Mouse (Mus musculus) ovary, adult 18-20 months (tissue): ENCODE measurements around the gene Sytl1.

Experiments
- DNase-seq: peaks from one replicate; pipeline ENCODE4 v3.0.0; 2022; ENCODE audit warnings: low spot score, mixed read lengths

Sytl1 gene

DNA sequence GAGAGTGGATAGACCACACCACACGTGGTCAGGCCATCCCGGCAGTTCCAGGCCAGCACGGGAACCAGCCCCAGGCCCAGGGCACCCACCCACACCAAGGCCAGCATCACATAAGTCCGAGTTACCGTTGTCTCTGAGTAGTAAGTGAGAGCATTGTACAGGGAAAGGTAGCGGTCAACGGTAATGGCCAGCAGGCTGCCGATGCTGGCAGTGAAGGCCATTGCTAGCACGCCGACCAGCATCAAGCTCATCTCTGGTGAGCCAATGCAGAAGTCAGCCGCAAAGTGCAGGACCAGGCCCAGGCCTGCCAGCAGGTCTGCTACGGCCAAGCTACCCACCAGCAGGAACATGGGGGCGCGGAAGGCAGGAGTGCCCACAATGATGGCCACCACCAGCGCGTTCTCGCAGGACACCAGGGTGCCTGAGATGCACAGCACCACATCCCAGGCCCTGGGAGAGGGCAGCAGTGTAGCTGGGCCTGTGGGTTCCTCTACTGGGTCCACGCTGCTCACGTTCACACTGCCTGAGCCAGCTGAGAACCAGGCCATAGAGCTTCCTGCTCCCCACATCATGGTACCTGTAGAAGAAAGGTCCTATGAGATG lies 52.0 kb downstream of the Sytl1 start:
- no peak for DNase-seq

DNA sequence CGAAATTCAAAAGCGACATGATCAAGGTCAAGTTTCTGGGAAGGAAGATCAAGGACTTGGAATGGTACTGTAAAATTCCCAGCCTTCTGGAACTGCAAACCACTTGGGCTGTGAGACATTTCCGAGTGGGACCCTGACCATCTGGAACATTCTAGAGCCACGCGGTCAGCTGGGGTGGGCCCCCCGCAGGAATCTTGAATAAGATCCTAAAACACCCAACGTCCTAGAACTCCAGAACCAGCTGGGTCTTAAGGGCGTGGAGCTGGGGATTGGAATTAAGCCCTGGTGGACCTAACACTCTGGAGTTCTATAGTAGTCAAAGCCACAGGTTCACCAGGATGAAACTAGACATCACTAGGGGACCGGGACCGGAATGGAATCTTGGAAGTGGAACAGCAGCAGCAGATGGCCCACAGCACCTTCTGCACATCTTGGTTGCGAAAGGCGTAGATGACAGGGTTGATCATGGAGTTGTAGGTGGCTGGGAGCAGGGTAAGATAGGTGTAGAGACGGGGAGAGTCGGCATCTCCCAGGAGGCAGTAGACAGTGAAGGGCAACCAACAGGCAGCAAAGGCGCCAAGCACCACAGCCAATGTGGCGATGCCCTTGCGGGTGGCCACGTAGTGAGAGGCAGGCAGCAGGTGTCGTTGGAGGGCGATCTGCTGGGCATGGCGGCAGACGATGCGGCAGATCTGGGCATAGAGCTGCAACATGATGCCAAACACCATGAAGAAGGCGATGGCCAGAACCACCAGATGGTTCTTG lies 52.7 kb downstream of the Sytl1 start:
- DNase-seq: no peak

DNA sequence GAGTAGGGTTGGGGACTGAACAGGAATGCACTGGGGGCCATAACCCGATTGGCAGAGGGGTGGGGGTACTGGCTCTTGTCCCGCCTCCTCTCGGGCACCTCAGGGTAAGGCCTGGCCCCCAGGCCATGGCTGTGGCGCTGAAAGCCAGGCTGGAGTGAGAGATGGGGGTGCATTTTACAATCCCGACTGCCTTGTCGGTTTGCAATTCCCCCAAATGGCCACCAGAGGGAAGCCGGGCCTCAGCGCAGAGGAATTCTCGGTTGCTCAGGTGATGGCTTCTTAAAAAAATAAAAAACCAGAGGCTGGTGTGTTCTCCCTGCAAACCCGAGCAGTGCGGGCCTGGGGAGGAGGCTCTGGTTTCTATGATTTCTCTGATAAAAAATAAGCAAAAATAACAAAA lies 53.5 kb downstream of the Sytl1 start:
- DNase-seq: no peak

DNA sequence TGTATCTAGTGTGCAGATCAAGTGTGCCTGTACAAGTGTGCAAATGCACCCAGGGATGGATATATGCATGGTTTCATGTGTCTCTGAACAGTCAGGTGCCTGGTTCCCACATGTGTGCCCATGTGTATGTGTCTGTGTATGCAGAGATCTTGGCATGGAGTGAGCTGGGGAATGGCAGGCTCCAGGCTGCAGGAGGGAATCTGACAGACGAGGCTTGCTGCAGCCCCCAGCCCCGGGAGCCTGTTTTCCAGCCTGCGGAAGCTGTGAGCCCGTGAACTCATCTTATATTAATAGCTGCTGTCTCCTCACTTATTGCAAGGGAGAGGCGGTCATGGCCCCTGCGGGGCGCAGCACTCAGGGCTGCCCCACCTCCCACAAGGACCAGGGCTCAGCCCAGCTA lies 58.5 kb downstream of the Sytl1 start:
- no peak for DNase-seq

DNA sequence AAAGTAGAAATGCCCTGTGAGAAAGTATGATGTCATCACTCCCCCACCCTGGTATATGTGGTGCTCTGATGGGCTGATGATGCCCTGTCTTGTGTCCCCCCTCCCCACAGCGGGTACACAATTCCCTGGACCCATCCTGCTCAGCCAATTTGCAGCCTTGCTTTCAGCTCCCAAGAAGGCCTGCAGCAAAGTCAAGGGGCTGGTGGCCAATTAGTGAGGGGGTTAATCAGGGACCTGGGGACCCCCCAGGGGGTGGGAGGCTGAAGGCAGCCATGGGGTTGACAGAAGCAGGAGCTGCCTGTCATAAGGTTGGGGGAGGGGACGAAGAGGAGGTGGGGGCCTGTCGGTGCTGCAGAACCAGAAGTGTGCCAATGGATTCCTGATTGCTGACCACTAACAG lies 59.3 kb downstream of the Sytl1 start:
- DNase-seq: no peak
